Mouse (Mus musculus) embryonic fibroblast, embryonic 13.5 days (primary cell): ENCODE results near the gene Fras1.

ENCODE experiments used
- CTCF ChIP-seq: IDR thresholded peaks from 2 replicates; pipeline ENCODE4 v1.5.1; 2011; ENCODE audit warnings: mild to moderate bottlenecking, control low read depth, low read length, moderate library complexity, borderline replicate concordance; ENCODE audit not compliant: insufficient read depth
- POLR2A ChIP-seq: IDR thresholded peaks from 2 replicates; pipeline ENCODE4 v1.6.1; 2011; ENCODE audit warnings: low read depth, mild to moderate bottlenecking, control low read depth, low read length, moderate library complexity

DNA sequence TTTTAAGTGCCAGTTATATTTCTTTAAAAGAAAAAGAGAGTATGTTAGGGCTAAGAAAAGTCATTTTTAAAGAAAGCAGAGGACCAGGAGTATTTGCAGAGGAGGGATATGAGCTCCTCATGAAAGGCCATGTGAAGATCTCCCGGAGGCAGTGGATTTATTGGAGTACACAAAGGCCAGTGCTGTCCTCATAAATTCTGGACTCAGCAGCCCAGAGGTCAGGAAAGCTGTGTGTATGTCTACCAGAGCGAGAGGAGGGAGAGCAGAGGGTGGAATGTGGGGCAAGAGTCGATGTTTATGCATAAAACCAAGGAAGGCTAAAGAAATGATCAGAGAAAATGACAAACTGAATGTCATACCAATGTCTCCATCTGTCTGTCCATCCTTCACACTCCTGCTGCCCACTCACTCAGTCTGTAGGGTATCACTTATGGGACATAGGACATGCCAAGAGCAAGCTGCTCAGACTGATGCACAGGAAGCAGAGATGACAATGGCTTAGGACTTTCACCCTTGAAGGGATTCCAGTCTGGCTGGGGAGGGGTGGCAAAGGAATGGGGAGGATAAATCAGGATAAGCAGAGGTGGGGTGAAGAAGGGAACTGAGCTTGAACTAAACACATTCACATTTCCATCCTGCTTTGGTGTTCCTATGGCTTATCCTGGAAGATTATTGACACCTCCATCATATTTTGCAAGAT is 235.0 kb downstream of the Fras1 start:
- TF ChIP-seq CTCF = no peak
- no peak for TF ChIP-seq POLR2A
